Comparison of ENCODE assay signal across 9 mouse cellular contexts in the genomic region with DNA sequence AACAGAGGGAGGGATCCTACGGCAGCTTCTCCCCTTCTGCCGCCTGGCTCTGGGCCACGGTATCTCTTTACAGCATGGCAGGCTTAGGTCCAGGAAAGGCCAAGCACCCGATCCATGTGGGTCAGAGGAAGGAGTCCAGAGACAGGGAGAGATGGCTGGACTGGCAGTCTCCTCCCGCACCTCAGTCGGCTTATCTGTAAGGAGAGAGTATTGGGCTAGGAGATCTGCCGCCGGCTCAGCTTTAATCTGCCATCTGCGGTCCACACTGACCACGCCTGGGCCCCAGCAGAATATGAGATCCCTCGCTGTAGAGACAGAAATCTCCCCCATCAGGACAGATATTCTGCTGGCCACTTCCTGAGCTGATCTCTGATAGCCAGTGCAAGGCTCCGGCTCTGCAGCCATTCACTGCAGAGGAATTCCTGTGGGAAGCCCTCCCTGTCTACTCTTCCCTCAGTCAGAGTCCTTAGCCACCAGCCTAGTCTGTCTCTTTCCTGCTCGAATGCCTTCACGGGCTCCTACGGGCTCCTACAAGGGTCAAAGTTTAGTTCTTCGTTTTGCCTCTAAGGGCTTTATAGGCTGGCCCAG. TPM values are rescaled to one million over a fixed set of nuclear protein-coding genes. Genes with fewer than 3 reads are reported as not detected.
DNase-seq lines count a peak whose midpoint lies in the region; ATAC-seq and TF ChIP-seq lines count a peak whose summit lies in the region.
"Had no signal": no experiment of that assay in that cellular context is flagged by ENCODE, and none has a peak within 500 bp of the region (broad histone marks: within the 10 kb centered on the region; RNA-seq: fewer than 3 reads in every experiment).

No protein-coding gene starts in this region.

- peak overlapping the region; percentile 4 to 40; a peak in 2 of 4 replicates for H3K4me3 ChIP-seq in ES-E14 (ENCODE audit: insufficient read depth in 1 of 2, low read depth in 1 of 2, low read length in 2 of 2, poor library complexity in 1 of 2, severe bottlenecking in 1 of 2)
- peak overlapping the region; percentile 27 for H3K4me3 ChIP-seq in heart, embryonic 13.5 days
- no peak overlapping the region for H3K4me3 ChIP-seq in midbrain, embryonic 11.5 days (ENCODE audit: low read depth, low read length)

- no peaks in the 10 kb centered on the region for H3K9me3 ChIP-seq in ES-E14 (ENCODE audit: control insufficient read depth, insufficient read depth, low read depth, low read length)
- H3K9me3 ChIP-seq in heart, embryonic 13.5 days = no peaks in the 10 kb centered on the region
- no peaks in the 10 kb centered on the region for H3K9me3 ChIP-seq in midbrain, embryonic 11.5 days (ENCODE audit: control insufficient read depth, low read length)

- peak overlapping the region; percentile 57 for H3K4me2 ChIP-seq in heart, embryonic 13.5 days
- H3K4me2 ChIP-seq in midbrain, embryonic 11.5 days = peak overlapping the region; percentile 2; the same call in 1 of the 2 replicates

- no peak for DNase-seq in ES-E14 (ENCODE audit: low read depth, low spot score)
- DNase-seq in cerebellum, adult 9-11 months = peak; percentile 77
- DNase-seq in kidney, postnatal 25 days = peak; percentile 53 to 72
- no peak for DNase-seq in midbrain, embryonic 11.5 days (ENCODE audit: low spot score, missing footprints)
- no peak for DNase-seq in ovary, postnatal 36 days (ENCODE audit: low spot score)
- DNase-seq in spleen, adult 18-20 months = no peak
- no peak for DNase-seq in thymus, postnatal 4 days

- no peaks in the 10 kb centered on the region for H3K27me3 ChIP-seq in heart, embryonic 13.5 days (replicated peaks)
- H3K27me3 ChIP-seq in midbrain, embryonic 11.5 days (ENCODE audit: control insufficient read depth, insufficient read depth, low read length) = no peaks in the 10 kb centered on the region

- H3K27ac ChIP-seq in ES-E14 (ENCODE audit: insufficient read depth, low read depth, low read length, poor library complexity, severe bottlenecking) = no peak overlapping the region
- peak overlapping the region; percentile 76 for H3K27ac ChIP-seq in heart, embryonic 13.5 days (replicated peaks)
- 0 out of 2 replicates have a peak overlapping the region, but pooled peaks have one; percentile 12 for H3K27ac ChIP-seq in midbrain, embryonic 11.5 days (ENCODE audit: low read depth, low read length)
- H3K27ac ChIP-seq: macrophage had no signal

- H3K4me1 ChIP-seq in ES-E14 (ENCODE audit: control insufficient read depth in 2 of 2, insufficient read depth in 2 of 2, low read length in 2 of 2, poor library complexity in 1 of 2) = peaks cover 8 to 17% of the 10 kb centered on the region in 2 experiments; a peak in 3 of 4 replicates
- H3K4me1 ChIP-seq in heart, embryonic 13.5 days = peaks cover 54% of the 10 kb centered on the region
- H3K4me1 ChIP-seq in midbrain, embryonic 11.5 days (ENCODE audit: control insufficient read depth, insufficient read depth, low read length) = peaks cover 17% of the 10 kb centered on the region

- ATAC-seq in heart, embryonic 13.5 days (ENCODE audit: extremely low read depth, insufficient number of reproducible peaks, low FRiP score, low TSS enrichment) = no peak; the same call in 1 of the 2 replicates
- 0 out of 2 replicates have a peak, but pooled peaks have one; percentile 30 for ATAC-seq in midbrain, embryonic 11.5 days (ENCODE audit: low FRiP score)

- in situ Hi-C loops in ES-E14 (cut with MboI; ENCODE audit: low sequenced_read_pairs in 2 of 2, unreplicated experiment in 2 of 2) = no loop called here

- H3K36me3 ChIP-seq in ES-E14 (ENCODE audit: control insufficient read depth, insufficient read depth, low read length, poor library complexity, severe bottlenecking) = no peaks in the 10 kb centered on the region
- H3K36me3 ChIP-seq in heart, embryonic 13.5 days = no peaks in the 10 kb centered on the region
- no peaks in the 10 kb centered on the region for H3K36me3 ChIP-seq in midbrain, embryonic 11.5 days (ENCODE audit: control insufficient read depth, insufficient read depth, low read length)

- 7% methylated on average over 16 of the region's 16 CpGs for WGBS in heart, embryonic 13.5 days
- WGBS in midbrain, embryonic 11.5 days = 50% methylated on average over 16 of the region's 16 CpGs

- H3K9ac ChIP-seq in ES-E14 (ENCODE audit: insufficient read depth, low read depth, low read length, poor library complexity, severe bottlenecking) = peak overlapping the region; percentile 12; the same call in 1 of the 2 replicates
- peak overlapping the region; percentile 73 for H3K9ac ChIP-seq in heart, embryonic 13.5 days
- peak overlapping the region; percentile 39; the same call in 1 of the 2 replicates for H3K9ac ChIP-seq in midbrain, embryonic 11.5 days (ENCODE audit: low read length)

TF ChIP-seq in ES-E14, 5 proteins besides CTCF, POLR2A, EP300 and RAD21:
- TF ChIP-seq ZNF384 (IDR thresholded peaks at IDR 0.05; ENCODE audit: low read depth, low read length) (no peak), ZC3H11A (IDR thresholded peaks at IDR 0.05; ENCODE audit: borderline replicate concordance, low read depth, low read length) (no peak), HCFC1 (IDR thresholded peaks at IDR 0.05; ENCODE audit: borderline replicate concordance, insufficient read depth, low read length) (no peak), MAFK (IDR thresholded peaks at IDR 0.05; ENCODE audit: insufficient read depth, low read depth, low read length) (no peak)
TF ChIP-seq in ES-E14: peak in this region for 0.

RNA-seq across cellular contexts. Expression of gene Btg2, which starts 8.0 kb away (rescaled TPM):
- 40.2 and 47.5 TPM in 2 replicates for total RNA-seq in ES-E14 (2012; rRNA removed)
- polyA plus RNA-seq in heart, embryonic 13.5 days (2015; fragmentation: Nextera tagmentation; extraction: Ambion mirVana) = 33.1 and 37.0 TPM in 2 replicates
- 150 and 153 TPM in 2 replicates for polyA plus RNA-seq in midbrain, embryonic 11.5 days (2014; fragmentation: Nextera tagmentation; extraction: Ambion mirVana)

RNA-seq across cellular contexts. Expression of gene Chit1, which starts 24.1 kb away (rescaled TPM):
- total RNA-seq in ES-E14 (2012; rRNA removed) = 0.13 and 0.32 TPM in 2 replicates
- polyA plus RNA-seq in heart, embryonic 13.5 days (2015; fragmentation: Nextera tagmentation; extraction: Ambion mirVana) = 0.59 and 0.75 TPM in 2 replicates
- not detected in 2 replicates for polyA plus RNA-seq in midbrain, embryonic 11.5 days (2014; fragmentation: Nextera tagmentation; extraction: Ambion mirVana)
- polyA plus RNA-seq: macrophage had no signal

RNA-seq across cellular contexts. Expression of gene Fmod, which starts 49.9 kb away (rescaled TPM):
- total RNA-seq in ES-E14 (2012; rRNA removed) = not detected in 2 replicates
- 22.8 and 26.3 TPM in 2 replicates for polyA plus RNA-seq in heart, embryonic 13.5 days (2015; fragmentation: Nextera tagmentation; extraction: Ambion mirVana)
- polyA plus RNA-seq in midbrain, embryonic 11.5 days (2014; fragmentation: Nextera tagmentation; extraction: Ambion mirVana) = 5.7 and 6.8 TPM in 2 replicates
- polyA plus RNA-seq: macrophage had no signal

Comparison
In these comparisons a context has a peak if more than half of its experiments do, and no peak if none do; other contexts are left out.
1. DNase-seq: peak in cerebellum, adult 9-11 months (single experiment) and kidney, postnatal 25 days (2 of 2); none in ES-E14 (single experiment), midbrain, embryonic 11.5 days (single experiment), ovary, postnatal 36 days (single experiment), spleen, adult 18-20 months (0 of 2) and thymus, postnatal 4 days (single experiment).
2. H3K9ac ChIP-seq: peak in every context shown above with its lines; median percentile 73 in heart, embryonic 13.5 days; 39 in midbrain, embryonic 11.5 days; 12 in ES-E14.